Mouse (Mus musculus) thymus, postnatal 14 days (tissue): ENCODE results near the gene Ush2a.

Experiments used
- DNase-seq: peaks from one replicate; pipeline ENCODE4 v3.0.0; 2021

The Ush2a gene

DNA sequence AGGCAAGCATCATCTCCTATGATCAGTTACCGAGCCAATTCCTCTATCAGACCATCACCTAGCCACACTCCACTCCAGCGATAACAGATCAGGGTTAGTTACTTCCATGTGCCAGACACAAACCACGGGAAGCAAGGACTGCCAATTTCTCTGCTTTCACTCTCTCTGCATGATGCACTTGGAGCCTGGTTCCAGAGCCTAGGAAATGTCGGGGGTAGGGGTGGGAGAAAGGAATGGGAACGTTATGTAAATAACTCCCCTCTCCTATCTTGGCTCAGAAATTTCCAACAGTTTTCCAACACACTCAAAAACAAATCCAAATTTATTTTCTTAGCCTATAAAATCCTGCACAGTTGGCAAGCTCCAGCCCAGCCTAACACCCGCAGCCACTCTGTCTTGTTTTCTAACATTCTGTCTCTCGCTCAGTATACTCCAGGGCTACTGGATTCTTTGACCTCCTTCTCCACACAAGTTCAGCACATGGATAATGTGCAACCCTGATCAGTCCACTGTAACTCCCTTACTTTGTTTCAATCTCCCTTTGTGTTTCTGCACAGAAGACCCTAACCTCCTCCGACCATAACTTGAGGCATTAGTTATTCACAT lies 515.8 kb downstream of the Ush2a start:
- no peak for DNase-seq

DNA sequence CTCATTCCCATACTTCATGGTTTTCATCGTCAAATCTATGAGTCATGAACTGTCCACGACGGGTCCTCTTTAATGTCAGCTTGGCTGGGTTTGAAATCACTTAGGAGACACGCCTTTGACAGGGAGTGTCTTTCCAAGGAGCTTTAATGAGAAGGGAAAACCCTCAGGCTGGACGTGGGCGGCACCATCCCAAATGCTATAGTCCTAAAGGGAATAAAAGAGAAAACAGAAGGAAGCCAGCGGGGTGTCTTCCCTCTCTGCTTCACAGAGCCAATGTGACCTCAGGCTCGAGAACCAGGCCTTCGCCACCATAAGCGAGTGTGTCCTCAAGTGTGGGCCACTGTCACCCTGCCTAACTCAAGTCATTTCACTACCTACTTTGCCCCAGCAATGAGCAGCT lies 523.2 kb downstream of the Ush2a start:
- DNase-seq, result no peak

DNA sequence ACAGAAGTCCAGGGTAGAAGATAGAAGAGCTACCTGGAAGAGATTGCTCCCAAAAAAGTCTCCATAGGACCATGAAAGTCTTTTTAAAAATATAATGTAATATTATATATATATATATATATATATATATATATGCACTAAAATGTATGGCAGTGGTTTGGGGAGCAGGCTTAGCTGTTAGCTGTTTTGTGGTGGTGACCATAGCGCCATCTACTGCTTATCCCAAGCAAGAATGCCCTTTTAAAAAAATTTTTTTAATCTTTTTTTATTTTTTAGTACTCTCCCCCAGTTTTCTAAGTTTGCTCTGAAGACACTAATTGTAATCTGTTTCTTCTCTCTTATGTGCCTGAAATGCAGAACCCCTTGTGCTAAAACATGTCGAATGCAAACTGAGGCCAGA lies 543.2 kb downstream of the Ush2a start:
- DNase-seq, result no peak

DNA sequence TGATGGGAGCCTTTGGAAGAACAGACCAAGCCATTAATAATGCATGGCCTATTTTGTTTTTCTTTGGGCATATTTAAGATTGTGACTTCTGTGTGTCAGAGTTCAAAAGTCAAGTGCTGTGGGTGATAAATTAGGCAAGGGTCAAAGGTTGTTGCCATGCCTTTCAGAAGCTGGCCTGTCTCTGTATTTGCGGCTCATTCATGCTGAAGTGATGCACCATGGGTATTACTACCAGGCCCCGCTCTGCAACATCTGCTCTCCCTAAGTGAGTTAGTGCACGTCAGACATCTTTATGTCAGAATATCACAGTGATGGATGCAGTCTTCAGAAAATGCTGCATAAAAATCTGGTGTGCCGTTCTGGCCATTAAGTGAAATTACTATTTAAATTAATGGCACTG lies 544.0 kb downstream of the Ush2a start:
- DNase-seq, result no peak

DNA sequence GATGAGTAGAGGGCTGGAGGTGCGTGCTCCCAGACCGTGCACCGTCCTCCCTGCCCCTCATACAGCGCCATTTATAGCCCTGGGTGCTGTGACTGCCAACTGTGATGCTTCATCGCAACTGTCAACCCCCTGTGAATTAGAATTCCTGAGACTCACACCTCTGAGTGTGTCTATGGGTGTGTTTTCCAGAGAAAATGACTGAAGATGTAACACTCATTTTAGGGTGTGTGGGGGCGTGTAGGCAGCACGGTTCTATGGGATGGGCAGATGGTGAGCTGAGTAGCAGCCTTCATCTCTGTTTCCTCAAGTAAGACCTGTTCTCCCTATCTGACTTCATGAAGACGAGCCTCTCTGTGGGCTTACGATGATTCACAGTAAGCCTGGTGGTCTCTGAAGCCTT lies 548.8 kb downstream of the Ush2a start:
- DNase-seq, result no peak

DNA sequence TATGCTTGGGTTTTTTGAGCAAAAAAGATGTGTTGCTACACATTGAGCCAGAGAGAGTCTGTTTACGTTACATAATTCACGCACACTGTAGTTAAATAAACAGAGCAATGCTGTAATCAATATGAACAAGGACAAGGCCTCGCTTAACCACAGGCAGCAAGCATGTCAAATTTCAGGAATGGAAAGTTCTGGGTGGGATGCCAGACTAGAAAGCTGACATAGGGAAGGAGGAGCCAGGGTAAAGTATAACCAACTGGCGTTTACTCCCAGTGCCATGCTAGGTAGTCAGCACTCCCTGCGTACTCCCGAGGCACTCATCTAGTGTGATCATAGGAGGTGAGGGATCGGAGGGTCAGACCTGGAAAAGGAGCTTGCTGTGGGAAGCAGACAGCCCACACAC lies 553.2 kb downstream of the Ush2a start:
- DNase-seq, result no peak

DNA sequence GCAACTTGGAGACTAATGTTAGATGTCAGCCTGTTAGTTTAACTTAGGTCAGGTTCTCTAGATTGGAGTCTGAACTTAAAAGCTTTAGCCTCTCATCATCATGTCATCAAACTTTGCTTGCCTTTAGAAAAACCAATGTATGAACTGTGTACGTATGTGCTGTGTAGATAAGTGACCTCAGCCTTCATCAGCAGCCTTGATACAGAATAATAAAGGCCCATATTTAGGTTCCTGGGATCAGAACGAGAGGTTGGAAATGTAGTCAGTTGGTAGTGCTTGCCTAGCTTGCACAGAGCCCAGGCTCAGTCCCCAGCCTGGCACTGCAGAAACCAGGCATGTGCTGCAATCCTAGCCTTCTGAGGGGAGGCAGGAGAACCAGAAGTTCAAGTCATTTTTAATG lies 562.4 kb downstream of the Ush2a start:
- DNase-seq, result no peak

DNA sequence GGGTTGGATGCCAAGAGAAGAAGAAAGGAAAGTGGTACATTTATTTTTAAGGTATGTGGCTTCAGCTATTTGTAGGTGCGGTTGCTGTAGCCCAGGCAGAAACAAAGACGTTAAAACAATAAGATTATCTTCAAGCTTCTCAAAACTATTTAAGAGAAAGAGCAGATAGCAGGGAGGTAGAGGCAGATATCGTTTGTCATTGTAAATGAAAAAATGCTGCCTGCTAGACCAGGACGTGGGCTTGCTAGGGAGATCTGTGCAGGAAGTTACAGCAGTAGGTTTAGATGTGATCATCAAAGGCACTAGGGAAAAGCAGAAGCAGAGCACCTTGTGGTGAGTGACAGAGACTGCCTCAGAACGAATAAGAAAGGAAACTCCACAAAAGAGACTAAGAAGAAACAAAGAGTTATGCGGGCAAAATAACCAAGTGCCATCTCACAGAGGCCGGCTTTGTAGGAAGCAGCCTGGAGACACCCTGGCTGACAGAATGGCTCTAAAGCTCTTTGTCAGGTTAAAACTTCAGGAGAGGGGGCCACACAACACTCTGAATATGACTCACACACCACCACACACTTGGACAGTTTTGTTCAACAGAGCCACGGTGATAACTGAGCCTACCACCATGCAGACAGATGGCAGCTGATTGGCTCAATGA lies 563.2 kb downstream of the Ush2a start:
- DNase-seq, result no peak

DNA sequence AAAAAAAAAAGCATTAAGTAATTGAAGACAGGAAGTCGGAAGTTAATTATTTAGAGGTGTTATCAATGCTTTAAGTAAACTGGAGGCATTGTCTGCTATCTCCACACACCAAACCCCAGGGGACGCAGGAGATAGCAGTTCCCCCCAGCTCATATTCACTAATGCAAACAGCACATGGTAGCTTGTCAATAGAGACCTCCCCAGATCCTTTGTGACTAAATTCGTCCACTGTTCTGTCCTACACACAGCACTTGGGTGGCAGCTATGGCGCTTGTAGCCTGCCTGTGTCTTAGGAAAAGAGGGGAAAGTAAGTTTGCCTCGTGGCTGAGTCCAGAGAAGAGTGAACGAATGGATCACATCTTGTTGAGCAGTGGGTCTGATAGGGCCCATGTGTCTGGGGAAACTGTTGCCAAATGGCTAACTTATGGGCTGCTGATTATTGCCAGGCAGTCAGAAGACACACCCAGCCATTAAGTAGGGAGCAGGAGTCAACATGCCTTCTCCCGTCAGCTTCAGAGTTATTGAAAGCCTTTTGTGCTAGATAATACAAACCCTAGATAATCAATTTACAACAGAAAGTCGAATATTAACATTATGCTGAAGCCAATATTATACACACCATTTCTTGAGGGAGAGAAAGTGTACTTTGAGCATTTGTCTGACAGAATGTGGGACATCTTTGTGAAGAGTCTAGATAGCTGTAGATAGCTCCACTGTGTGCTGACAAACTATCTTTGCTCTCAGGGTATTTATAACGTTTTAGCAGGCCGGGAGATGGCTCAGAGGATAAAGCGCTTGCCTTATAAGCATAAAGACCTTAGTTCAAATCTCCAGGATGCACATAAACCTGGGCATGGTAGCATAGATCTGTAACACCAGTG lies 568.9 kb downstream of the Ush2a start:
- DNase-seq, result no peak

DNA sequence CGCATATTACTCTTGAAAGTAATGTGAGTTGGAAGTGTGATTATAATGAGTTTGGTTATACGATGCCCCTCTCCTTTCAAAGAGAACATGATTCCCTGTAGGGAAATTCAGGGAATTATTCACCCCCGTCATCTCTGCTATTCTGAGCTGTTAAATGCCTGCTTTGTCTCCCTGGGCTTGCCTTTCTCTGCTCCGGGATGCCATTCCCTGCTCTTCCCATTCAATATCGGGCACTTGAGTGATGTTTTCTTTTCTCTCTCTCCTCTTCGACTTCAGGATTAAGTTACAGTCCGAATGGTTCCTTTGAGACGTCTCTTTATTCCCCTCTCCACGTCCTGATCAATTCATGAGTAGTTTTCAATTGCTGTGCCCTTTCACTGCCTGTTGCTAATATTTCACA lies 572.1 kb downstream of the Ush2a start:
- no peak for DNase-seq

DNA sequence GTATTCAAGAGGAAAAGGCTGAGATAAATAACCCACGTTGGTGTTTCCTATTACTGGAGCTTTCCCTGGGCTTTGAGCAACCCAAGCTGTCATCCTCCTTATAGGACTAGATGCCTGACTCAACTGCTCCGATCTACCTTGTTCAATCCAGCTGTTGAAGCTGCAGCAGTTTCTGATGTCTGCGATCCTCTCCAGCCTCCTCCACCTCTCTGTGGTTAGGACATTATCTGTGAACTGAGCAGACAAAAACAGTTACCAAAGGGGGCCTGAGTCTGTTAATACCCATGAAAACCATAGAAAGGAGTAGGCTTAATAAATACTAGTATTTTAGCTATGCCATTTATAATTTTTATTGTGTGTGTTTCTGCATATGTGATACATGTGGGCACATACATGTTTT lies 572.9 kb downstream of the Ush2a start:
- DNase-seq, result no peak

DNA sequence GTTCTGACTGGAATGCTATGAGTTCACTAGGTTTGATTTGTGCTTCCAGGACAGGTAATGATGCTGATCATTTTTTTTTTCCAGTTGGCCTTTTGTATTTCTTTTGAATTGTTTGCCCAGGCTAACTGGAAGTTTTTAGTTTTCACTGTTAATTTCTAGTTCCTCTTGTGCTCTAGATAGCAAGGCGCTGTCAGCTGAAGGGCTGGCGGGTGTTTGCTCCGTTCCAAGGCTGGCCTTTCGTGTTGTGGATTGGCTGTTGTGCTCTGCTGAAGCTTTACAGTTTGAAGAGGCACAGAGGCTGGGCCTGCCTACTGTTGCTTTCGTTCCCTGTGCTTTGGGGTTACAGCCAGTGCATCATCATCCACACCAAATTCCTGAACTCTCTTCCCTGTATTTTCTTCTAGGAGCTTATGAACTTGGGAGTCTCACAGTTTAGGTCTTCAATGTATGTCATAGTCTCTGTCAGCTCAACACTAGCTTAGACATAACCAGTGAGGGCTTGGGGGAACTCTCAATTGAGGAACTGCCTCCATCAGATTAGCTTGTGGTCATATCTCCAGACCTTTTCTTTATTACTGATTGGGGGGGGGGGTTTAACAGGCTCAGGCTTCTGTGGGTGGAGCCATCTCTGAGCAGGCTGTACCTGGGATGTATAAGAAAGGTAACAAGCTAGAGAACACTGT lies 575.9 kb downstream of the Ush2a start:
- DNase-seq, result no peak

DNA sequence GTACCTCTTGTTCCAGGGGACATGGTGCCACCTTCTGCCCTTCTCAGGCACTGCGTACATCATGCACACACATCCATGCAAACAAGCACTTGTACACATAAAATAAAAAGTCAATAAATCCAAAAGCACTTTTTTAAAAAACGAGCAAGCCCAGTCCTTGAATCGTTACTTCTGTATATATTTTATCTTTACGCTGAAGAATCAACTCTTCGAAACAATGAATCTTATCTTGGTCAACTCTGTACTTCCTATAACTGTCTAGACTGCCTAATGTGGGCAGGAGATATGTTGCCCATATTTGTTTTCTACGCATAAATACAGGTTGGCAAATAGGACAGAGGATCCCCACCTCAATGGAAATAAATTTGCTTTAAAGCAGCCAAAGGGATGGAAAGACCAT lies 585.4 kb downstream of the Ush2a start:
- DNase-seq, result no peak

DNA sequence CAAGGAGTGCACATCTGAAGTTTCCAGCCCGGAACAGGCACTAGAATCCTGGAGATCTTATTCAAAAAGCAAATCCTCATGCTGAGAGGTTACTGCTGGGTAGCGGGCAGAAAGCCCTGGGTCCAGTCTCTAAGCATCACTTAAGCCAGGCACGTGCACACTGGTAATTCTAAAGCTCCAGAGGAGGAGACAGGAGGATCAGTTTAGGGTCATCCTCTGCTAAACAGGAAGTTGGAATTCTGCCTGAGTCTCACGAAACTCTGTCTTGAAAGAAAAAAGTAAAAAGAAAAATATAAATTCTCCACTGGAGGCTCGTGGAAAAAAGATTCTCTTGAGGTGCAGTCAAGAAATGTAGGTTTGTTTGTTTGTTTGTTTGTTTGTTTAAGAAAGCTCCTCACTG lies 591.0 kb downstream of the Ush2a start:
- no peak for DNase-seq

DNA sequence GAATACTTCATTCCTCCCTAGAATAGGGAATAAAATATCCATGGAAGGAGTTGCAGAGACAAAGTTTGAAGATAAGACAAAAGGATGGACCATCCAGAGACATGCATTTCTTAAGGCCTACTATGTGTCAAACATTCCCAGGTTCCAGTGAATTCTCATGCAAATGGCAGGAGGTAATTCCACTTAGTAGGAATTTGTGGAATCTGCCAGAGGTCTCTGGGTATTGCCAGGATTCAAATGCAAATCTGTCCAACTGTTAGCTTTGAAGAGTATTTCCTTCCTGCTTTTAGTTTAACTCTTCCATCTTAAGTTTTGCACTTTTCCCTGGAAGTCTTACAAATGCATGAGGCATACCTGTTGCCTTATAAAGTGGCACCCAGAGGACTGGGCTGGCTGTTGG lies 592.4 kb downstream of the Ush2a start:
- no peak for DNase-seq

DNA sequence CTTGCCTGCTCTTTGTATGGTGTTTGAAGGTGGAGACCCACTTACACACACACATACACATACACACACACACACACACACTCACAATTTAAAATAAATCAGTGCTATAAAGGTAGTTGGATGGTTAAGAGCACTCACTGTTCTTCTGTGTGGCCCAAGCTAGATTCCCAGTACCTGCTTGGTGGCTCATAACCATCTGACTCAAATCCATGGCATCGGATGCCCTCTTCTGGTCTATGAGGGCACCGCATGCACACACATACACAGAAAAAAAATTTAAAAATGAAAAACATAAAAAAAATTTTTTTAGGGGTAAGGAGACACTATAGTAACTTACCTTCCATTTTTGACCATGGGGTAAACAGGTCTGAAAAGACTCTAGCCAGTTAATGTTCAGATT lies 593.2 kb downstream of the Ush2a start:
- no peak for DNase-seq

DNA sequence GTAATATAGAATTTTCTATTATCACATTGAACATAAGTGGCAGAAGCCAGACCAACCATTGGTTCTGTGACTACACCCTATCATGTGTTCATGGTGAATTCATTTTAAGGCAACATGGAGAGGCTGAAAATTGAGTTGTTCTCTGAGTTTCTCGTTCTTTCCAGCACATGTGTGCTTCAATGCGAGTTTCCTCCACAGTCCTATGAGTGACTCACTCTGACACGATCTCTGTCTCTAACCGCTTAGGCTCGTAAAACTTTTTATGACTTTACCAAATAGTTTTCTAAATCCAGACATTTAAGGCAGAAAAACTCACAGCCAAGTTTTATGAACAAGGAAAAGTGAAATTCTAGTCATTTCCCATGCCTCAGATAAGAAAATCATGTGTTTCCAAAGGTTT lies 597.9 kb downstream of the Ush2a start:
- no peak for DNase-seq

DNA sequence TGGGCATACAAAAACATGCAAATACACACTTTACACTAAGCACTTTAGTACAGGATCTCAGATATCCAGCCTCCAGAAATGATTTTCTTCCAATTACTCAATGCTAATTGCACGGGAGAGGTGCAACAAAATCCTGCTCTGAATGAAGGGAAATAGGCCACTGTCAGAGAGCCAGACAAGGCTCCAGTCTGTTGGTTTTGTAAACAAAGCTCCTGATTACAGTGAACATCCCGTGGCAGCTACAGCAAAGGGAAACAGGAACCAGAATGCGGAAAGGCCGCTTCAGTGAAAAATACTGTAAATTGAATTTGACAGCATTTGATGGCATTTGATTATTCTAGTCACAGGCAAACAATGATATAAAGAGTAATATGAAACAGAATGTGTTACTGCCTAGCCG lies 604.1 kb downstream of the Ush2a start:
- DNase-seq, result no peak

DNA sequence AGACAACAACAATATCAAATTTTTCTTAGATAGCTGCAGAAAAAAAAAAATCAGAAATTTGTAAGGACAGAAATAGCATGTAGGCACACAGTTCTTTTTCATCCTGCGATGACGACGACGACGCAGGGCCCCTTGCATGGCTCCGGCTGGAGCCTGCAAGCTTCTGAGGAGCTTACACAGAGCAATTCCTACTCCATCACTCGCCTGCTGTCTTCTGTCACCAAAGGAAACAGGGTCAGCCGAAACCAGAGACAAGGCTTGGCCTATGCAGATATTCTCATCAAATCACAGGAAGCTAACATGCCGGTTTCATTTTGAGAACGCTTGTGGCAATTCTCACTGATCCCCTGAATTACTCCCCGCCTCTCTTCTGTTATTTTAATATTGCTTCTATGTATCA lies 604.7 kb downstream of the Ush2a start:
- DNase-seq, result no peak

DNA sequence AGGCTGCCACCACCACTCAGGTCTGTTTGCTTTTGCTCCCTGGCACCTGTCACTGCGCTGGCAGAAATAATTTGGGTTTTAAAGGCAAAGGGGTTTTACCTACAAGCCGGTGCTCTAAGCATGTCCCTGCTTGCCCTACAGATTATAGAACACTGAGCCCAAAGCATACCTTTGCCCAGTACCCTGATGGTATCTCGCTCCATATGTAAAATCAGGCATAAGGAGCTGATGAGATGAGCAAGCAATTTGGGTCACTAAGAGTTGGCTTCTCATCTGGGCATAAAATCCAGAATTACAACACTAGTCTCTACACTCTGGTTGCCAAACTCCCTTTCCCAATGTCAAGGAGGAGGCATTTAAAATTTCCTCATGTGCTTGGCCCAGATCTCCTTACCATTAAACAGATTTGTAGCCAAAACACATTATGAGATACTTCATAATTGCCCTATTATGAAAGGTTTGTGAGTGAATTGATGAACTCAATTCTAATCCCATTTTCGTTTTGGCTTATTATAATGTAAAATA lies 616.8 kb downstream of the Ush2a start:
- no peak for DNase-seq

DNA sequence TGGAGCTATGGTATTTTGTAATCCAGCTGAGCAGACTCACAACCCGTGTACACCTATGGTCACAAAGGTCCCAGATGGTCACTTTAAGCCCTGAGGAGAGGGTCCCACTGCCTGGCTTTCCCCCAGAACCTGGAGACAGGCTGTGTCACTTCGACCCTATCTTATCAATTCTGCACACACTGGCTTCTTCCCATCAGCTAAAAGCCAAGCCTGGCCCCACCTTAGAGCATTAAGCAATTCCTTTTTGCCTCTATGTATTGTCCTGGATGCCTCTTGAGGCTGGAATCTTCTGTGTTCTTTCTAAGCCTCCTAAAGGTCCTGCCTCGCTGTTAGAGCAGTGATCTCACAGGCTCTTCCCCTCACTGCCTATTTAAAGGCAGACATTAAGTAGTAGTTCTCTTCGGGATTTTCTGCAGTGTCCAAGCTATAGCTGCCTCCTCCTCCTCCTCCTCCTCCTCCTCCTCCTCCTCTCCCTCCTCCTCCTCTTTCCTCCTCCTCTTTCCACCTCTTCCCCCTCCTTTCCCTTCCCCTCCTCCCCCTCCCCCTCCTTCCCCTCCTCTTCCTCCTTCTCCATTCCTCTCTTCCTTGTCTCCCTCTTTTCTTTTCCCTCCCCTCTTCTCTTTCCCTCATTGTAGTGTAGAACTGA lies 635.2 kb downstream of the Ush2a start:
- DNase-seq, result no peak

DNA sequence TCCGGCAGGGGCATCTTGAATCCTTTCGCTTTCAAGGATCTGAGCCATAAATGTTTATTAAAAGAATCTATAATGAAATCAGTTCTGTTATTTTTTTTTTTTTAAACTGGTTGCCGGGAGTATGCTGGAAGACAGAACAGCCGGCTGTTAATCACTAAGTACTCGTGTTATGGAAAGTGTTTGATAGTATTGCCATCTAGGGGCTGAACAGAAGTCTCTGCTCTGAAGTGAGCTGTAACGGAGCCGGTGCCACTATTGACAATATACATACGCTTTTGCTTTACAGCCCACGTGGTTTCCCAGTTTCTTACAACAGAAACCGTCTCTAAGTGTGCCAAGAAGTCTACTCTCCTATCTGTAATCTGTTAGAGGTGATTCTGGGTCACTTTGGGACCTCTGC lies 642.3 kb downstream of the Ush2a start:
- no peak for DNase-seq

DNA sequence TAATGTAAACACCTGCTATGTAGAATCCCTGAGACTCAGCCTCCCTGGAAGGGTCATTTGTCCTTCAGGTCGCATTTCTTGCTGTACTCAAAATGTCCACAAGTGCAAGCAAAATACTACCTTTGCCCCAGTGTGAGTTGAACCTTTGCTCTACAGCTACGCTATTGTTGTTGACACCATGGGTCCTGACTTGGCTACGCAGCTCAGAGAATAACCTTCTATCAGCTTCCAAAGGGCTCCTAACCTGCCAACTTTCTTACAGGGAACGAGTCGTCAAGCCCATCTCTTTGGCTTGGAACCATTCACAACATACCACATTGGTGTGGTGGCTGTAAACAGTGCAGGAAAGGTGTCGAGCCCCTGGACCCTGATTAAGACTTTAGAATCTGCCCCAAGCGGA lies 644.4 kb downstream of the Ush2a start:
- DNase-seq, result no peak
